Mouse (Mus musculus) G1E (cell line): ENCODE measurements around the gene Vsig2. TPM values are rescaled to one million over a fixed set of nuclear protein-coding genes. Genes with fewer than 3 reads are reported as not detected.
A peak's percentile ranks its signal among the peaks of the same experiment; 100 is the strongest.

ENCODE experiments used
- ATAC-seq: 2 replicates; pipeline ENCODE4 v1.8.0; 2016; ENCODE audit warnings: mild to moderate bottlenecking; ENCODE audit not compliant: insufficient number of reproducible peaks, poor library complexity, low FRiP score, severe bottlenecking; ENCODE audit errors: extremely low read depth
- DNase-seq: peaks from one replicate; pipeline ENCODE4 v3.0.0; 2012; ENCODE audit warnings: low spot score
- H3K27me3 ChIP-seq: 2 replicates; pipeline ENCODE4 v1.6.1; 2012; ENCODE audit warnings: mild to moderate bottlenecking, low read length, inconsistent platforms; ENCODE audit not compliant: insufficient read depth
- H3K36me3 ChIP-seq: replicated peaks from 2 replicates; pipeline ENCODE3; 2012; ENCODE audit warnings: mild to moderate bottlenecking, inconsistent platforms
- H3K4me1 ChIP-seq: 2 replicates; pipeline ENCODE4 v1.6.1; 2012; ENCODE audit warnings: low read depth, low read length, inconsistent platforms, mixed read lengths; ENCODE audit not compliant: insufficient read depth
- H3K4me3 ChIP-seq: 2 replicates; pipeline ENCODE4 v1.5.1; 2012; ENCODE audit warnings: low read depth, mild to moderate bottlenecking, inconsistent platforms, low read length, moderate library complexity, mixed read lengths
- H3K9me3 ChIP-seq: replicated peaks from 2 replicates; pipeline ENCODE4 v1.6.1; 2012; ENCODE audit warnings: inconsistent platforms
- CTCF ChIP-seq: IDR thresholded peaks from 2 replicates; pipeline ENCODE4 v1.5.1; 2012; ENCODE audit warnings: low read depth, low read length, inconsistent platforms, mixed read lengths
- GATA1 ChIP-seq: IDR thresholded peaks from 2 replicates; pipeline ENCODE4 v1.6.1; 2012; ENCODE audit warnings: borderline replicate concordance, low read length, inconsistent platforms, mixed read lengths
- GATA2 ChIP-seq: IDR thresholded peaks from 2 replicates; pipeline ENCODE4 v1.6.1; 2012; ENCODE audit warnings: low read depth, low read length, inconsistent platforms, borderline replicate concordance
- POLR2AphosphoS5 ChIP-seq: IDR thresholded peaks from 2 replicates; pipeline ENCODE4 v1.6.1; 2012; ENCODE audit warnings: low read depth, low read length, inconsistent platforms; ENCODE audit not compliant: insufficient replicate concordance
- TAL1 ChIP-seq: conservative IDR thresholded peaks from 2 replicates; pipeline ENCODE4 v1.6.1; 2012; ENCODE audit warnings: low read depth, low read length, inconsistent platforms, mixed read lengths
- polyA plus RNA-seq: library from polyadenylated mRNA; stranded (reverse); fragments of >175 nt; gene quantifications from 2 replicates; pipeline ENCODE4 v1.2.3, GENCODE M21; 2012
- total RNA-seq, 2 experiments: library from RNA; stranded (forward) in 1 of 2; stranded (reverse) in 1 of 2; fragments of 200-1000 nt in 1 of 2; fragments of >200 nt in 1 of 2; fragmentation: Nextera tagmentation in 1 of 2; gene quantifications; 2 replicates each; pipeline ENCODE4 v1.2.3; 2014 to 2017

The Vsig2 gene
- total and polyA plus RNA-seq, 3 experiments, result 3.0 TPM; not detected in 2

GRCm38 (mm10) chr9:37569231-37569835 is 30.3 kb downstream of the Vsig2 start:
- Histone ChIP-seq H3K36me3 (no peaks in the 10 kb centered on the region), H3K9me3 (no peaks in the 10 kb centered on the region), H3K4me1 (peaks cover 98% of the 10 kb centered on the region), H3K4me3 (no peak overlapping the region; the same call in 1 of the 2 replicates), H3K27me3 (no peaks in the 10 kb centered on the region)
- DNase-seq (no peak), ATAC-seq (peak; percentile 40)
- TF ChIP-seq CTCF, result no peak
- TF ChIP-seq GATA1, result no peak
- no peak for TF ChIP-seq POLR2AphosphoS5
- TF ChIP-seq GATA2, result no peak
- TF ChIP-seq TAL1, result no peak

DNA sequence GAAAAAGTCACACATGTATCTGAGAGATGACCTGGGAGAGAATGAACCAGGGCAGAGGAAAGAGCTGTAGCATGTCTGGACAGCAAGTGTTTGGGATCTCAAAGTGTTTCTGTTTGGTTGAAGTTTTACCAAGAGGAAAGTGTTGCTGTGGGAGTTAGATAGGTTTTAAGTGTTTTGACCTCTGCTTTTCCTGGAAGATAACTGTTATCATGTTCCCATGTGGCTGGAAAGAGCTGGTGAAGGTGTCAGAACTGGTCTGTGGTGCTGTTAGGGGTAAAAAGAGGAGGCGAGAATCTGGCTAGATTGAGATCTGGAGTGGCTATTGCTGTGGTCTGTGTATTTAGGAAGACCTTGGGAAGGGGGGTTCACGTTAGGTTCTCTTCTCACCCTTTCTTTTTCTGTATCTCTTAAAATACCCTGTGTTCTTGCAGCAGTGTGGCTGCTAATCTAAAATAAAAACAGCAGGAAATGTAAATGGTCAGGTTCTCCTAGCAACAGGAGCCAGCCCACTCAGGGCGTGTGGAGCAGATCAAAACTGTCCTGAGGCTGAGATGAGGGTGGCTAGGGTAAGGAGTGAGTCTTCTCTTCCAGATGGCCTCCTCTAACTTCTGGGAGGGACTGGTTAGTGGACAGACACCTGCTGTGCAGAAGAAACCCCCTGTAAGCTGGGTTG is 33.3 kb downstream of the Vsig2 start:
- peaks cover 3% of the 10 kb centered on the region for H3K36me3 ChIP-seq
- no peaks in the 10 kb centered on the region for H3K27me3 ChIP-seq
- H3K4me1 ChIP-seq, result peaks cover 90% of the 10 kb centered on the region
- H3K4me3 ChIP-seq, result peak overlapping the region; percentile 5; the same call in 1 of the 2 replicates
- DNase-seq (no peak), ATAC-seq (peak; percentile 30)
- H3K9me3 ChIP-seq, result no peaks in the 10 kb centered on the region
- TF ChIP-seq TAL1, result peak; percentile 59
- no peak for TF ChIP-seq POLR2AphosphoS5

GRCm38 (mm10) chr9:37576436-37576930 is 37.4 kb downstream of the Vsig2 start:
- peaks cover 3% of the 10 kb centered on the region for H3K36me3 ChIP-seq
- peaks cover 51% of the 10 kb centered on the region for H3K4me1 ChIP-seq
- ATAC-seq (no peak), DNase-seq (no peak)
- H3K4me3 ChIP-seq, result no peak overlapping the region; the same call in 1 of the 2 replicates
- no peaks in the 10 kb centered on the region for H3K27me3 ChIP-seq
- TF ChIP-seq GATA1, result no peak
- TF ChIP-seq GATA2, result no peak
- no peak for TF ChIP-seq CTCF
- no peak for TF ChIP-seq TAL1
- TF ChIP-seq POLR2AphosphoS5, result no peak
- H3K9me3 ChIP-seq, result no peaks in the 10 kb centered on the region

GRCm38 (mm10) chr9:37583594-37583993 is 44.5 kb downstream of the Vsig2 start:
- Histone ChIP-seq H3K9me3 (no peaks in the 10 kb centered on the region), H3K4me1 (peaks cover 8% of the 10 kb centered on the region), H3K36me3 (no peaks in the 10 kb centered on the region), H3K27me3 (no peaks in the 10 kb centered on the region), H3K4me3 (no peak overlapping the region)
- no peak for ATAC-seq
- no peak for DNase-seq
- no peak for TF ChIP-seq GATA1
- no peak for TF ChIP-seq TAL1
- no peak for TF ChIP-seq CTCF
- TF ChIP-seq GATA2, result no peak
- no peak for TF ChIP-seq POLR2AphosphoS5

GRCm38 (mm10) chr9:37586718-37587117 is 47.7 kb downstream of the Vsig2 start:
- TF ChIP-seq POLR2AphosphoS5 (no peak), GATA2 (no peak), TAL1 (no peak), CTCF (no peak), GATA1 (no peak)
- DNase-seq, result no peak
- no peak overlapping the region for H3K4me3 ChIP-seq
- peaks cover 20% of the 10 kb centered on the region for H3K4me1 ChIP-seq
- H3K36me3 ChIP-seq, result no peaks in the 10 kb centered on the region
- ATAC-seq, result no peak
- peaks cover 5% of the 10 kb centered on the region for H3K9me3 ChIP-seq
- H3K27me3 ChIP-seq, result no peaks in the 10 kb centered on the region

- ATAC-seq, result no peak
- H3K9me3 ChIP-seq, result peaks cover 5% of the 10 kb centered on the region
These were observed 51.3 kb downstream of the Vsig2 start for GRCm38 (mm10) chr9:37590381-37590780.

More at GRCm38 (mm10) chr9:37590381-37590780, 51.3 kb downstream of the Vsig2 start:
- H3K36me3 ChIP-seq, result no peaks in the 10 kb centered on the region
- H3K4me3 ChIP-seq, result no peak overlapping the region
- DNase-seq, result no peak
- H3K27me3 ChIP-seq, result no peaks in the 10 kb centered on the region
- H3K4me1 ChIP-seq, result peaks cover 45% of the 10 kb centered on the region
- TF ChIP-seq TAL1 (no peak), GATA2 (no peak), GATA1 (no peak), POLR2AphosphoS5 (no peak), CTCF (no peak)
